Mouse (Mus musculus): ENCODE measurements around the gene Gm5447.

DNA sequence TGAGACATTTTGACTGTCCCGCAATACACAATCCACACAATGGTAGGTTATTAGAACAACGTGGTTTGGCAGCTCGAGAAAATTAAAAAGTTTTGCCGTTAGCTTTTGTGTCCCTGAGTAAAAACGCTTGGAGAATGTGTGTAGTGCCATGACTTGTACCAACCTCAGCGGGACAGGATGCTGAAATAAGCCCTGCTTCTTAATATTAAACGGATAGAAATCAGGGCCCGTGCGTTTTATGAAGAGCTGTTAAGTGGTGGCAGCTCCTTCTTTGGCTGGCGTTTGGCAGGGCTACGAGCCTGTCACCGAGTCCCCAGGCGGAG is 11.2 kb downstream of the Gm5447 start:
- no peak for TF ChIP-seq EP300 (IDR thresholded peaks at IDR 0.05; ENCODE audit: insufficient read depth, low read depth, low read length)
- TF ChIP-seq POLR2A (IDR thresholded peaks at IDR 0.05; ENCODE audit: insufficient read depth, low read length) = no peak
